Mouse (Mus musculus): ENCODE results near the gene Wdr95. TPM values are rescaled to one million over a fixed set of nuclear protein-coding genes. Genes with fewer than 3 reads are reported as not detected.

Gene Wdr95
- polyA plus RNA-seq (2015; fragmentation: Nextera tagmentation; extraction: Ambion mirVana), result 0.10 and 0.84 TPM in 2 replicates

GRCm38 (mm10) chr5:149527999-149528729 is at the start of gene Wdr95:
Gene Wdr95 (plus strand): TSS chr5:149528679.
- H3K27ac ChIP-seq, result peak within 1 kb of the TSS; percentile 93
- peak within 1 kb of the TSS; percentile 5; the same call in 1 of the 2 replicates for H3K4me3 ChIP-seq
- H3K9ac ChIP-seq, result peak within 1 kb of the TSS; percentile 61
- 14% methylated on average over 29 of the region's 29 CpGs for WGBS
- no peaks in the 10 kb centered on the region for H3K36me3 ChIP-seq
- H3K4me2 ChIP-seq, result peak within 1 kb of the TSS; percentile 42
- peaks cover 58% of the 10 kb centered on the region for H3K4me1 ChIP-seq (replicated peaks)
- ATAC-seq (ENCODE audit: low FRiP score), result peak; percentile 68
- H3K27me3 ChIP-seq, result no peaks in the 10 kb centered on the region
- no peaks in the 10 kb centered on the region for H3K9me3 ChIP-seq

DNA sequence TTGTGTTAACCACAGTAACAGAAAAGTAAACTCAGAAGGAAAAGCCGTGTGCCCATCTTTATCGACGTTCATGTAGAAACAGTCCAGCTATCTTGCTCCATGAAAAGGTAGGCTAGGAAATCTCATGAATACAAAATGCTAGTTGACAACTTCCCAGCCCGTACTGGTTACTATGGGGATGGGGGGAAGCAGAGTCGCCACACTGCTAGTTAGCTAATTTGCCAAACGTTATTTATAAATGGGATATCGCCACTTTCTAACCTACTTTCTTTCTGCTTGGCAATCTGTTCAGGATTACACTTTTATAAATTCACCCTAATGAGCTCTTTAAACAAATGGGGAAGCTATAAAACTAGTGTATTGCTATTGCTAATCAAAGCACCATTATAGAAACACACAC is 46.6 kb upstream of the Wdr95 start:
- no peak overlapping the region for H3K27ac ChIP-seq
- H3K4me1 ChIP-seq (replicated peaks), result no peaks in the 10 kb centered on the region; the same call in 1 of the 2 replicates
- WGBS, result 83% methylated on average over 7 of the region's 7 CpGs
- no peaks in the 10 kb centered on the region for H3K27me3 ChIP-seq
- no peak overlapping the region for H3K4me3 ChIP-seq
- no peak for ATAC-seq (ENCODE audit: low FRiP score)
- H3K36me3 ChIP-seq, result no peaks in the 10 kb centered on the region
- no peaks in the 10 kb centered on the region for H3K9me3 ChIP-seq
- H3K9ac ChIP-seq, result no peak overlapping the region
- H3K4me2 ChIP-seq, result no peak overlapping the region

GRCm38 (mm10) chr5:149483321-149484052 is 45.0 kb upstream of the Wdr95 start:
- Histone ChIP-seq H3K4me1 (replicated peaks) (peaks cover 10% of the 10 kb centered on the region), H3K27me3 (no peaks in the 10 kb centered on the region), H3K9ac (no peak overlapping the region), H3K4me3 (no peak overlapping the region), H3K36me3 (no peaks in the 10 kb centered on the region), H3K27ac (no peak overlapping the region), H3K4me2 (no peak overlapping the region), H3K9me3 (no peaks in the 10 kb centered on the region)
- no peak for ATAC-seq (ENCODE audit: low FRiP score)
- WGBS, result 71% methylated on average over 12 of the region's 12 CpGs

DNA sequence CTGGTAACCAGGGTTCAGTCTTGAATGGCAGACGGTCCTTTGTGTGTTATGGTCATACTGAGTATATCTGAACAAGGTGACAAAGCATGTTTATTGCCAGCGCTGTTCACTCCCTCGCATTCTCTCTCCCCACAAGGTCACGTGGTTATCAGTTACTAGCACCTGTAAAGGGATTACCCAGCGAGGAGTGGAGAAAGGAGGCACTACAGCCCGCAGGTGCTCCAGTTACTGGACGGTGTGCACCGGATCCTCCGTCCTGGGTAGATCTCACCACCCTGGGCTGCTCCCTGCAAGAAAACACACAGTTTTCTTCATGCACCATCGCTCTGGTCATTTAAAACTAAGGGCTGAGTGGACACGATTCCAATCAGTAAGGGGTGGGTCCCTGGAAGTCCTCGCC is 44.2 kb upstream of the Wdr95 start:
- Histone ChIP-seq H3K4me3 (no peak overlapping the region), H3K4me1 (replicated peaks) (peaks cover 17% of the 10 kb centered on the region), H3K9ac (0 out of 2 replicates have a peak overlapping the region, but pooled peaks have one; percentile 3), H3K27ac (no peak overlapping the region), H3K27me3 (no peaks in the 10 kb centered on the region), H3K9me3 (no peaks in the 10 kb centered on the region), H3K36me3 (no peaks in the 10 kb centered on the region), H3K4me2 (no peak overlapping the region)
- 84% methylated on average over 12 of the region's 12 CpGs for WGBS
- ATAC-seq (ENCODE audit: low FRiP score), result no peak

GRCm38 (mm10) chr5:149485447-149485846 is 43.0 kb upstream of the Wdr95 start:
- H3K27ac ChIP-seq, result 0 out of 2 replicates have a peak overlapping the region, but pooled peaks have one; percentile 12
- WGBS, result 92% methylated on average over 6 of the region's 6 CpGs
- H3K27me3 ChIP-seq, result no peaks in the 10 kb centered on the region
- ATAC-seq (ENCODE audit: low FRiP score), result no peak
- H3K36me3 ChIP-seq, result no peaks in the 10 kb centered on the region
- H3K4me1 ChIP-seq (replicated peaks), result peaks cover 29% of the 10 kb centered on the region
- no peak overlapping the region for H3K4me3 ChIP-seq
- no peaks in the 10 kb centered on the region for H3K9me3 ChIP-seq
- H3K4me2 ChIP-seq, result no peak overlapping the region
- H3K9ac ChIP-seq, result no peak overlapping the region

DNA sequence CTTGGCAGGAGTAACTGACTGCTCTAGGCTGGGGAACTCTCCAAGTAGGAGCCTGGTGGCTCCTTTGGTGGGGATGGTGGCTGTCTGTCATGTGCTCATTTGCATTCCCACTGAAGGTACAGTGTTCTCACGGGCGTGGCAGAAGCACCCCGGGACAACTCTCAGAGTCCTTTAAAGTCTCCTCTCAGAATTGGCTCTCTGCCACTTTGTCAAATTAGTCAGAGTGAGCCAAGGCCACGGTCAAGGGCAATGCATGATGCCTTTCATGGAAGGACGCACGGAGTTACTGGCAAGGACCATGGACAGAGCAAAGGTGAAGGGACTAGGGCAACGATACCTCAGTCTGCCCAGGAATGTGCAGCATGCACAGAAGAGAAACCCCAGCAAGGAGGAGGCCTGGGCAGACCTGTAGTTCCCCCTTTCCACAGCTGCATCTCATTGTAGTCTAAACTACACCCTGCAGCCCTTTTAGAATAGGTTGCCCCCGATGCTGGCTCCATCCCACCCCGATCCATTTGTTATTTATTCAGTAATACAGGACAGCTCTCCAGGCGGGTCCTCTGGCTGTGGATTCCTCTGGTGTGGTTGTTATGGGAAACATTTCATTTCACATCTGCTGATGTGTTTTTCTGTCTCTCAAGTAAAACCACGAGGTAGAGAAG is 40.0 kb upstream of the Wdr95 start:
- WGBS, result 16% methylated on average over 11 of the region's 11 CpGs
- H3K4me3 ChIP-seq, result no peak overlapping the region
- H3K9me3 ChIP-seq, result no peaks in the 10 kb centered on the region
- peak; percentile 70 for ATAC-seq (ENCODE audit: low FRiP score)
- peak overlapping the region; percentile 55 for H3K4me2 ChIP-seq
- peak overlapping the region; percentile 97 for H3K27ac ChIP-seq
- no peaks in the 10 kb centered on the region for H3K36me3 ChIP-seq
- H3K27me3 ChIP-seq, result no peaks in the 10 kb centered on the region
- peaks cover 38% of the 10 kb centered on the region for H3K4me1 ChIP-seq (replicated peaks)
- H3K9ac ChIP-seq, result peak overlapping the region; percentile 66

GRCm38 (mm10) chr5:149489136-149489535 is 39.3 kb upstream of the Wdr95 start:
- 15% methylated on average over 11 of the region's 11 CpGs for WGBS
- Histone ChIP-seq H3K9ac (peak overlapping the region; percentile 66), H3K36me3 (no peaks in the 10 kb centered on the region), H3K4me1 (replicated peaks) (peaks cover 38% of the 10 kb centered on the region), H3K9me3 (no peaks in the 10 kb centered on the region), H3K27me3 (no peaks in the 10 kb centered on the region), H3K27ac (peak overlapping the region; percentile 97), H3K4me2 (peak overlapping the region; percentile 55), H3K4me3 (peak overlapping the region; percentile 32)
- ATAC-seq (ENCODE audit: low FRiP score), result peak; percentile 89

- no peak overlapping the region for H3K4me3 ChIP-seq
- WGBS, result 61% methylated on average over 15 of the region's 15 CpGs
- peak overlapping the region; percentile 97 for H3K27ac ChIP-seq
- H3K9ac ChIP-seq, result no peak overlapping the region
- H3K9me3 ChIP-seq, result no peaks in the 10 kb centered on the region
- no peak for ATAC-seq (ENCODE audit: low FRiP score)
- no peaks in the 10 kb centered on the region for H3K27me3 ChIP-seq
- H3K4me1 ChIP-seq (replicated peaks), result peaks cover 39% of the 10 kb centered on the region
- H3K36me3 ChIP-seq, result no peaks in the 10 kb centered on the region
- no peak overlapping the region for H3K4me2 ChIP-seq
Measured at GRCm38 (mm10) chr5:149490275-149490674, 38.2 kb upstream of the Wdr95 start.

GRCm38 (mm10) chr5:149495655-149496054 is 32.8 kb upstream of the Wdr95 start:
- Histone ChIP-seq H3K9ac (peak overlapping the region; percentile 44), H3K36me3 (no peaks in the 10 kb centered on the region), H3K4me3 (no peak overlapping the region), H3K9me3 (no peaks in the 10 kb centered on the region), H3K27ac (peak overlapping the region; percentile 96), H3K4me1 (replicated peaks) (peaks cover 38% of the 10 kb centered on the region), H3K27me3 (no peaks in the 10 kb centered on the region), H3K4me2 (no peak overlapping the region)
- WGBS, result 9% methylated on average over 6 of the region's 6 CpGs
- ATAC-seq (ENCODE audit: low FRiP score), result peak; percentile 44

- Histone ChIP-seq H3K27me3 (no peaks in the 10 kb centered on the region), H3K4me3 (no peak overlapping the region), H3K4me1 (replicated peaks) (peaks cover 38% of the 10 kb centered on the region), H3K9ac (peak overlapping the region; percentile 44), H3K36me3 (no peaks in the 10 kb centered on the region), H3K4me2 (no peak overlapping the region; the same call in 1 of the 2 replicates), H3K9me3 (no peaks in the 10 kb centered on the region), H3K27ac (peak overlapping the region; percentile 96)
- peak; percentile 70 for ATAC-seq (ENCODE audit: low FRiP score)
- WGBS, result 26% methylated on average over 12 of the region's 12 CpGs
Measured at GRCm38 (mm10) chr5:149496401-149497066, 31.9 kb upstream of the Wdr95 start.

DNA sequence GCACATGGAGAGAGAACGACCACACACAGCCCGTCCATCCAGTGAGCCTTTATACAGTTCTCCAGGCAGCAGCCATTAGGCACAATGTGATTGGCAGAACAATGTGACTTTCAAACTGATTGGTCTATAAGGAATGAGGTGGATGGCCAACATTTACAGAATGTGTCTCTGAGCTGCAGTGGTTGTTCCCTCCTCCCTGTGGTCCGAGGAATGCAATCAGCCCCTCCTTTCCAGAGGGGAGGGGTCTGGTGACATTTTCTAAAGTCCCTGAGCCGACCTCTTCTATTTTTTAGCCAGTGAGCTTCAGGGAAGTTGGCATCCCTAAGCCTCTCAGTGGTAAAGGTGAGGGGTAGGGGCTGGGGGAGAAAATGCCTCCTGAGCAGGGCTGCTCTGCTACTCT is 28.5 kb upstream of the Wdr95 start:
- Histone ChIP-seq H3K27me3 (no peaks in the 10 kb centered on the region), H3K27ac (no peak overlapping the region), H3K4me2 (no peak overlapping the region), H3K9ac (no peak overlapping the region), H3K9me3 (no peaks in the 10 kb centered on the region), H3K4me3 (no peak overlapping the region), H3K36me3 (no peaks in the 10 kb centered on the region), H3K4me1 (replicated peaks) (peaks cover 48% of the 10 kb centered on the region)
- ATAC-seq (ENCODE audit: low FRiP score), result no peak
- WGBS, result 43% methylated on average over 4 of the region's 4 CpGs

Data from hindbrain, embryonic 13.5 days (tissue).